Mouse (Mus musculus) layer of hippocampus, adult 6 months (tissue): ENCODE results near the gene Atf6b. TPM values are rescaled to one million over a fixed set of nuclear protein-coding genes. Genes with fewer than 3 reads are reported as not detected.

Source experiments
- long read RNA-seq, 2 experiments: library from polyadenylated mRNA; unstranded; transcript quantifications; one replicate each; pipeline ENCODE4 v2.0.0; 2019 to 2020
- polyA plus RNA-seq: library from polyadenylated mRNA; unstranded; fragments of <200 nt; fragmentation: Nextera tagmentation; gene quantifications from 2 replicates; pipeline ENCODE4 v1.2.3, GENCODE M21; 2021

Atf6b gene
- 35.3 and 40.9 TPM in 2 replicates for polyA plus RNA-seq
- long read RNA-seq, experiment 1, transcript Atf6b-201 (18 exons, 2,566 nt), result major isoform, 36 of 54 reads
- long read RNA-seq, experiment 1, partial matches to known transcripts, result 11 of 54 reads
- long read RNA-seq, experiment 1, other reads (novel, unspliced or antisense), result 7 of 54 reads
- long read RNA-seq, experiment 2, transcript Atf6b-201 (18 exons, 2,566 nt), result major isoform, 196 of 262 reads
- long read RNA-seq, experiment 2, partial matches to known transcripts, result 25 of 262 reads
- long read RNA-seq, experiment 2, other reads (novel, unspliced or antisense), result 41 of 262 reads

GRCm38 (mm10) chr17:34646906-34647787 is at the start of gene Atf6b:
TSS of gene Atf6b (plus strand) at chr17:34647146.

GRCm38 (mm10) chr17:34597566-34598095 is 49.3 kb upstream of the Atf6b start, which contains the start of gene Ager:
TSS of gene Ager (plus strand) at chr17:34597862.

GRCm38 (mm10) chr17:34603375-34604060 is 43.4 kb upstream of the Atf6b start, which contains the start of gene Rnf5:
TSS of gene Rnf5 (minus strand) at chr17:34603690.

GRCm38 (mm10) chr17:34604061-34604508 is 42.9 kb upstream of the Atf6b start, which contains the start of gene Agpat1:
TSS of gene Agpat1 (plus strand) at chr17:34604262.

GRCm38 (mm10) chr17:34615871-34616270 is 31.1 kb upstream of the Atf6b start, which contains the start of gene Egfl8:
TSS of gene Egfl8 (minus strand) at chr17:34615971.

GRCm38 (mm10) chr17:34627943-34628643 is 18.9 kb upstream of the Atf6b start, which contains the start of gene Ppt2:
TSS of gene Ppt2 (minus strand) at chr17:34628510.

GRCm38 (mm10) chr17:34629221-34629751 is 17.7 kb upstream of the Atf6b start, which contains the start of gene Prrt1:
TSS of gene Prrt1 (plus strand) at chr17:34629533.

GRCm38 (mm10) chr17:34644608-34645007 is 2.3 kb upstream of the Atf6b start, which contains the start of gene Fkbpl:
TSS of gene Fkbpl (plus strand) at chr17:34644764.

GRCm38 (mm10) chr17:34670235-34670634 is 23.3 kb downstream of the Atf6b start, which contains the start of gene Tnxb:
TSS of gene Tnxb (plus strand) at chr17:34670535.

Other genes starting within 250 kb of the Atf6b start
- gene BC051142, start 248.3 kb upstream of the Atf6b start, polyA plus RNA-seq, result 0.94 and 1.4 TPM in 2 replicates
- gene Btnl4, start 169.8 kb upstream of the Atf6b start, polyA plus RNA-seq, result not detected in 2 replicates
- gene Btnl6, start 129.8 kb upstream of the Atf6b start, polyA plus RNA-seq, result not detected in 2 replicates
- 1.1 and 1.3 TPM in 2 replicates for gene Notch4, start 82.9 kb upstream of the Atf6b start, polyA plus RNA-seq
- gene Gpsm3, start 57.3 kb upstream of the Atf6b start, polyA plus RNA-seq, result 0.38 and 0.58 TPM in 2 replicates
- gene Pbx2, start 55.9 kb upstream of the Atf6b start, polyA plus RNA-seq, result 1.8 and 2.0 TPM in 2 replicates
- gene Ager, start 49.3 kb upstream of the Atf6b start, polyA plus RNA-seq, result 0.57 and 2.0 TPM in 2 replicates
- 191 and 194 TPM in 2 replicates for gene Rnf5, start 43.5 kb upstream of the Atf6b start, polyA plus RNA-seq
- 76.2 and 84.4 TPM in 2 replicates for gene Agpat1, start 42.9 kb upstream of the Atf6b start, polyA plus RNA-seq
- 2.5 and 3.3 TPM in 2 replicates for gene Egfl8, start 31.2 kb upstream of the Atf6b start, polyA plus RNA-seq
- 8.3 and 9.4 TPM in 2 replicates for gene Ppt2, start 18.6 kb upstream of the Atf6b start, polyA plus RNA-seq
- 19.2 and 21.3 TPM in 2 replicates for gene Prrt1, start 17.6 kb upstream of the Atf6b start, polyA plus RNA-seq
- gene Fkbpl, start 2.4 kb upstream of the Atf6b start, polyA plus RNA-seq, result 18.3 and 19.7 TPM in 2 replicates
- gene Tnxb, start 23.4 kb downstream of the Atf6b start, polyA plus RNA-seq, result 0.31 and 0.33 TPM in 2 replicates
- gene C4b, start 96.7 kb downstream of the Atf6b start, polyA plus RNA-seq, result 9.3 and 15.6 TPM in 2 replicates
- not detected in 2 replicates for gene Cyp21a1, start 157.4 kb downstream of the Atf6b start, polyA plus RNA-seq
- gene Stk19, start 189.8 kb downstream of the Atf6b start, polyA plus RNA-seq, result 55.5 and 61.6 TPM in 2 replicates
- gene Dxo, start 189.9 kb downstream of the Atf6b start, polyA plus RNA-seq, result 26.3 and 27.8 TPM in 2 replicates
- gene Skiv2l, start 203.1 kb downstream of the Atf6b start, polyA plus RNA-seq, result 23.6 and 26.5 TPM in 2 replicates
- 36.8 and 43.3 TPM in 2 replicates for gene Nelfe, start 203.2 kb downstream of the Atf6b start, polyA plus RNA-seq
- 0.49 and 0.80 TPM in 2 replicates for gene Cfb, start 215.4 kb downstream of the Atf6b start, polyA plus RNA-seq
- 0.23 and 0.26 TPM in 2 replicates for gene Zbtb12, start 232.3 kb downstream of the Atf6b start, polyA plus RNA-seq
- gene Gm20547, start 234.9 kb downstream of the Atf6b start, polyA plus RNA-seq, result not detected in 2 replicates